Comparison of ENCODE assay signal across 24 mouse cellular contexts in genomic region chr9:21925034-21925433, GRCm38 (mm10).
"Had no signal": no experiment of that assay in that cellular context is flagged by ENCODE, and none has a peak within 500 bp of the region (broad histone marks: within the 10 kb centered on the region; RNA-seq: fewer than 3 reads in every experiment).

No protein-coding gene starts in this region.

- DNase-seq: kidney, adult 18-20 months; kidney, adult 9 months; kidney, postnatal 14 days; kidney, postnatal 4 days; layer of hippocampus, adult 9-11 months; lung, adult 2 months; lung, postnatal 36 days; right cerebral cortex, adult 18-20 months; right cerebral cortex, postnatal 14 days; right cerebral cortex, postnatal 4 days; thymus, adult 18-20 months; thymus, postnatal 14 days; thymus, postnatal 4 days had no signal

- H3K9ac ChIP-seq: limb, embryonic 13.5 days; liver, embryonic 15.5 days; midbrain, embryonic 15.5 days; neural tube, embryonic 12.5 days; neural tube, embryonic 15.5 days; stomach, embryonic 15.5 days had no signal

- H3K27ac ChIP-seq: limb, embryonic 10.5 days; limb, embryonic 13.5 days; midbrain, embryonic 10.5 days; midbrain, embryonic 15.5 days; neural tube, embryonic 12.5 days; neural tube, embryonic 15.5 days had no signal

- ATAC-seq: intestine, embryonic 16.5 days; midbrain, embryonic 15.5 days had no signal

- H3K9me3 ChIP-seq: limb, embryonic 10.5 days; limb, embryonic 13.5 days; liver, embryonic 15.5 days; midbrain, embryonic 10.5 days; midbrain, embryonic 15.5 days; neural tube, embryonic 12.5 days; neural tube, embryonic 15.5 days; stomach, embryonic 15.5 days had no signal

- H3K36me3 ChIP-seq: neural tube, embryonic 12.5 days; stomach, embryonic 15.5 days had no signal

- H3K27me3 ChIP-seq: limb, embryonic 13.5 days; liver, embryonic 15.5 days; midbrain, embryonic 15.5 days; neural tube, embryonic 12.5 days; neural tube, embryonic 15.5 days; stomach, embryonic 15.5 days had no signal

- H3K4me2 ChIP-seq: liver, embryonic 11.5 days; midbrain, embryonic 15.5 days; neural tube, embryonic 12.5 days; neural tube, embryonic 15.5 days; stomach, embryonic 15.5 days had no signal

- H3K4me3 ChIP-seq: layer of hippocampus, adult 2 months; limb, embryonic 10.5 days; limb, embryonic 13.5 days; midbrain, embryonic 10.5 days; midbrain, embryonic 15.5 days; neural tube, embryonic 12.5 days; neural tube, embryonic 15.5 days; stomach, embryonic 15.5 days had no signal
